Mouse (Mus musculus) lung, embryonic 14.5 days (tissue): ENCODE results near the gene Clgn. TPM values are rescaled to one million over a fixed set of nuclear protein-coding genes. Genes with fewer than 3 reads are reported as not detected.

Source experiments
- ATAC-seq: fragments of 200-750 bp; cut with Nextera tagmentation; 2 replicates; pipeline ENCODE4 v1.8.0; 2017; ENCODE audit warnings: mild to moderate bottlenecking, moderate TSS enrichment, moderate library complexity; ENCODE audit not compliant: insufficient read depth
- DNase-seq: peaks from one replicate; pipeline ENCODE4 v3.0.0-alpha.2; 2015
- H3K27ac ChIP-seq: fragments of 300-500 bp; sonication (generic); 2 replicates; pipeline ENCODE4 v1.5.1; 2014; ENCODE audit warnings: low read depth, mild to moderate bottlenecking, moderate library complexity
- H3K27me3 ChIP-seq: fragments of 300-500 bp; sonication (generic); 2 replicates; pipeline ENCODE4 v1.6.1; 2014; ENCODE audit warnings: low read length, control low read depth; ENCODE audit not compliant: insufficient read depth
- H3K36me3 ChIP-seq: fragments of 300-500 bp; sonication (generic); 2 replicates; pipeline ENCODE4 v1.6.1; 2014; ENCODE audit warnings: control low read depth; ENCODE audit not compliant: insufficient read depth
- H3K4me1 ChIP-seq: fragments of 300-500 bp; sonication (generic); 2 replicates; pipeline ENCODE4 v1.6.1; 2014; ENCODE audit warnings: antibody characterized with exemption, control low read depth; ENCODE audit not compliant: insufficient read depth
- H3K4me2 ChIP-seq: fragments of 300-500 bp; sonication (generic); 2 replicates; pipeline ENCODE4 v1.6.1; 2014; ENCODE audit warnings: mild to moderate bottlenecking
- H3K4me3 ChIP-seq: fragments of 300-500 bp; sonication (generic); 2 replicates; pipeline ENCODE4 v1.5.1; 2014; ENCODE audit warnings: low read depth, low read length
- H3K9ac ChIP-seq: fragments of 300-500 bp; sonication (generic); 2 replicates; pipeline ENCODE4 v1.6.1; 2014
- H3K9me3 ChIP-seq: fragments of 300-500 bp; sonication (generic); 2 replicates; pipeline ENCODE4 v1.6.1; 2016; ENCODE audit warnings: low read depth, low read length, control low read depth
- CTCF ChIP-seq: IDR thresholded peaks from 2 replicates; pipeline ENCODE4 v1.5.1; 2016; ENCODE audit warnings: antibody characterized with exemption, low read depth
- WGBS: fragments of 180-500 bp; shearing (Covaris S2); extraction: QIAGEN DNeasy Blood & Tissue Kit; methylation state at CpG from one replicate; pipeline ENCODE4 v1.1.7; 2014; 5-methylcytosine and 5-hydroxymethylcytosine counted together
- polyA plus RNA-seq: library from polyadenylated mRNA; unstranded; fragments of >200 nt; fragmentation: Nextera tagmentation; extraction: Ambion mirVana; gene quantifications from 2 replicates; pipeline ENCODE4 v1.2.1, GENCODE M21; 2014

Gene Clgn
- polyA plus RNA-seq, 1 experiment from 2014 or later: 0.12 TPM

DNA sequence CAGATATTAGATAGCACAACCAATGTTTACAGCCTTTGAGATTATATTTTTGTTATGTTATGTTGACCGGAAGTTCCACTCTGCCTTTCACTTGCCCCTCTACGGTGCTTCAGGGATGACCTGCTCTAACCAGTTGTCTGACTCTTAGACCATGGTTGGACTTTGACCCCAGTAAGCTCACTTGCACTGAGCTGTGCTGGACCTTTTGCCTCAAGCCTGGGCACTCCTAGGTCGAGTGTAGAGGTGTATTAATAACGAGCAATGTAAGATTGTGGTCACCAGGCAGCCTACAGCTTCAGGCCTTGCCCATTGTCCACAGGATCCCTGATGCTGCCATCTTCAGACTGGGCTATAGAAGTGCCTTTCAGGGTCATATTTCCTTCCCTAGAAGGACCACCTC is 8.1 kb downstream of the Clgn start:
- H3K36me3 ChIP-seq: no peaks in the 10 kb centered on the region
- H3K4me1 ChIP-seq: no peaks in the 10 kb centered on the region
- H3K27ac ChIP-seq: no peak overlapping the region
- H3K9ac ChIP-seq: no peak overlapping the region
- no peaks in the 10 kb centered on the region for H3K9me3 ChIP-seq
- ATAC-seq (no peak), DNase-seq (no peak)
- H3K27me3 ChIP-seq: no peaks in the 10 kb centered on the region
- H3K4me2 ChIP-seq: no peak overlapping the region
- no peak overlapping the region for H3K4me3 ChIP-seq
- WGBS: 64% methylated on average over 4 of the region's 4 CpGs
- TF ChIP-seq CTCF: no peak

DNA sequence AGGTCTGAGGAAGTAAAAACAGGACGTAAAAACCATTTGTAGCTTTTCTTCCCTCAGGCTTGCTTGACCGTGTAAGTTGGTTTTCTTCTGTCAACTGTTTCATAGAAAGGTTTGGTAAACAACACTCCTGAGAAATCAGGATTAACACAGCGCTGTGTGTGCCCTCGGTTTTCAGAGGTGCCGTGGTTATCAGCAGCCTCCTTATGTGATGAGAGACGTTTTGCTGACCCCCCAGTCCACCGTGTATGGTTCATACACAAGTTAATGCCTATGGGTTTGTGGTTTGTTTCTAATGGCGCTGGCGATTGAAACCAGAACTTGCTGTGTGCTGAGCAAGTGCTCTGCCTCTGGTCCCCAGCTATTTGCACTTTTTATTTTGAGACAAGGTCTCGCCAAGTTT is 15.9 kb downstream of the Clgn start:
- WGBS: 46% methylated on average over 10 of the region's 10 CpGs
- no peak overlapping the region for H3K9ac ChIP-seq
- DNase-seq (no peak), ATAC-seq (no peak)
- H3K27me3 ChIP-seq: no peaks in the 10 kb centered on the region
- H3K36me3 ChIP-seq: no peaks in the 10 kb centered on the region
- no peak overlapping the region for H3K27ac ChIP-seq
- H3K4me1 ChIP-seq: no peaks in the 10 kb centered on the region
- no peaks in the 10 kb centered on the region for H3K9me3 ChIP-seq
- H3K4me2 ChIP-seq: no peak overlapping the region
- TF ChIP-seq CTCF: no peak
- no peak overlapping the region for H3K4me3 ChIP-seq

DNA sequence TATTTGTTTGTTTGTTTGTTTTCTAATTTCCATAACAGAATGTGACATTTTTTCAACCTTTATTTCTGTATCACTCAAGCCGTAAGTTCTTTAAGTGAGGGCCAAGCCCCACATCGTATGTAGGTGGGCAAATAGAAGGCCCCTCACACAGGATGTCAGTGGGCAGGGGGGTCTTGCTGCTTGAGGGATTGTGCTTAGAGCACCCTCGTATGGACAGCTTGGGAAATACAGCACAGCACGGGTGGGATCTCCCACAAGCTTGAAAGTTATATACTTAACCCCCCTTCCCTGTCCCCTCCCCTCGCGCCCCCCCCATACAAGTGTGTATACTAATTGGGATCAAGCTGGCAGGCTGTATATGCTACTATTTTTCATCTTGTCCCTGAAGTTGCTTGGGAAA is 17.2 kb downstream of the Clgn start:
- Histone ChIP-seq H3K9ac (no peak overlapping the region), H3K27ac (no peak overlapping the region), H3K9me3 (no peaks in the 10 kb centered on the region), H3K4me1 (no peaks in the 10 kb centered on the region), H3K27me3 (no peaks in the 10 kb centered on the region), H3K4me2 (no peak overlapping the region), H3K4me3 (no peak overlapping the region), H3K36me3 (no peaks in the 10 kb centered on the region)
- 33% methylated on average over 6 of the region's 6 CpGs for WGBS
- no peak for ATAC-seq
- TF ChIP-seq CTCF: peak; percentile 34; the same call in 1 of the 2 replicates
- peak; percentile 14 for DNase-seq

DNA sequence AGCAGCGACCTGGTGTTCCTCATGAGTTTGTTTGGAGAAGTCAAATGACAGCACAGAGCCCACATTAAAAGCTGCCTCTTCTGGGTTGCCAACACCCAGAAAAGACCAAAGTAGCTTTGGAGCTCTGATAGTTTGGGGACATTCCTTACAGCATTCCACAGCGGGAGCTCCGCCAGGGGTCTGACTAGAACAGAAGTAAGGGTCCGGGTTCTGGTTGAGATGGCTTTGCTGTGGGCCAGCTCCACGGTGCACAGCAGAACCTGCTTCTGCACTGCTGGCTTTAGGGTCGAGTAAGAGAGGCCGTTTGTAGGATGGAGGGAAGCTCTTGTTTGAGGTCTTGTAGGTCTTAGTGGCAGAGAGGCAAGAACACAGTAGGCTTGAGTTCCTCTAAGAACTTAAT is 18.8 kb downstream of the Clgn start:
- H3K9me3 ChIP-seq: no peaks in the 10 kb centered on the region
- H3K4me1 ChIP-seq: no peaks in the 10 kb centered on the region
- H3K4me2 ChIP-seq: no peak overlapping the region
- no peaks in the 10 kb centered on the region for H3K27me3 ChIP-seq
- 66% methylated on average over 7 of the region's 7 CpGs for WGBS
- no peaks in the 10 kb centered on the region for H3K36me3 ChIP-seq
- H3K4me3 ChIP-seq: no peak overlapping the region
- no peak overlapping the region for H3K27ac ChIP-seq
- H3K9ac ChIP-seq: no peak overlapping the region
- no peak for ATAC-seq
- TF ChIP-seq CTCF: no peak
- no peak for DNase-seq

DNA sequence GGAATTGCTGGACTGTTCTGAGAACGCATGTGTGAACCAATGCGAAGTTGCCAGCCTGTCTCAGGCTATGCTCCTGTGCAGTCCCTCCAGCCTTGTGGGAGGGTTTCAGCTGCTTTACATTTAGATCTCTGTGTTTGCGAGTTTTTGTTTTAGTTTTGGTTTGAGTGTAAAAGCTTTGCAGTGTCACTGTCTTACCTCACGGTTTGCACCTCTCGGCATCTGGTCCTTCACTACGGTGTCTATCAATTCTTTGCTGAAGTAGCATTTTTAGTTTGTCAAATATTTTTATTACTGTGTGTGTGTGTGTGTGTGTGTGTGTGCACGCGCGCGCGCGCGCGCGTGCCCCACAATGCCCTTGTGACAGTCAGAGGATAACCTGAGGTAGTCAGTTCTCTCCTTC is 27.2 kb downstream of the Clgn start:
- Histone ChIP-seq H3K9ac (no peak overlapping the region), H3K9me3 (no peaks in the 10 kb centered on the region), H3K36me3 (no peaks in the 10 kb centered on the region), H3K4me1 (peaks cover 3% of the 10 kb centered on the region; the same call in 1 of the 2 replicates), H3K27ac (no peak overlapping the region), H3K27me3 (no peaks in the 10 kb centered on the region), H3K4me2 (no peak overlapping the region), H3K4me3 (no peak overlapping the region)
- WGBS: 91% methylated on average over 15 of the region's 15 CpGs
- DNase-seq (no peak), ATAC-seq (no peak)
- no peak for TF ChIP-seq CTCF

DNA sequence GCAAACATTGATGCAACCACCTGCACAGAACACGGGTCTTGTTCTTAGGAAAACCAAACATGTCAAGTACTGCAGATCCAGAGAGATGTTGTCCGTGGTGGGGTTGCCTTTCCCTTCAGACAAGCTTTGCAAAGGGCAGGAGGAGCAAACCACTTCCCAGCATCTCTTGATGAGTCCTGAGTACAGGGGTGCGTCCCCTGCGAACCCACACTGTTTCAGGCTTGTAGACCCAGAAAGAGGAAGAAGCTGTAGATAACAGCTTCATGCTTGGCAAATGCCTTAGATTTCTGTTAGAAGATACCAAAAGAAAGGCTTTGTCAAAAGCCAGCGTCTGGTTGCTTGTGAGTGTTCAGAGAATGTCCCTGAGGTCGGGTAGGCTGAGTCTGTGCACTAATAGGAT is 28.3 kb downstream of the Clgn start:
- no peak overlapping the region for H3K4me3 ChIP-seq
- no peak for TF ChIP-seq CTCF
- ATAC-seq (no peak), DNase-seq (no peak)
- no peak overlapping the region for H3K4me2 ChIP-seq
- no peak overlapping the region for H3K9ac ChIP-seq
- no peaks in the 10 kb centered on the region for H3K36me3 ChIP-seq
- H3K27me3 ChIP-seq: no peaks in the 10 kb centered on the region
- peaks cover 3% of the 10 kb centered on the region; the same call in 1 of the 2 replicates for H3K4me1 ChIP-seq
- peak overlapping the region; percentile 77; the same call in 1 of the 2 replicates for H3K27ac ChIP-seq
- H3K9me3 ChIP-seq: no peaks in the 10 kb centered on the region
- 68% methylated on average over 6 of the region's 6 CpGs for WGBS

DNA sequence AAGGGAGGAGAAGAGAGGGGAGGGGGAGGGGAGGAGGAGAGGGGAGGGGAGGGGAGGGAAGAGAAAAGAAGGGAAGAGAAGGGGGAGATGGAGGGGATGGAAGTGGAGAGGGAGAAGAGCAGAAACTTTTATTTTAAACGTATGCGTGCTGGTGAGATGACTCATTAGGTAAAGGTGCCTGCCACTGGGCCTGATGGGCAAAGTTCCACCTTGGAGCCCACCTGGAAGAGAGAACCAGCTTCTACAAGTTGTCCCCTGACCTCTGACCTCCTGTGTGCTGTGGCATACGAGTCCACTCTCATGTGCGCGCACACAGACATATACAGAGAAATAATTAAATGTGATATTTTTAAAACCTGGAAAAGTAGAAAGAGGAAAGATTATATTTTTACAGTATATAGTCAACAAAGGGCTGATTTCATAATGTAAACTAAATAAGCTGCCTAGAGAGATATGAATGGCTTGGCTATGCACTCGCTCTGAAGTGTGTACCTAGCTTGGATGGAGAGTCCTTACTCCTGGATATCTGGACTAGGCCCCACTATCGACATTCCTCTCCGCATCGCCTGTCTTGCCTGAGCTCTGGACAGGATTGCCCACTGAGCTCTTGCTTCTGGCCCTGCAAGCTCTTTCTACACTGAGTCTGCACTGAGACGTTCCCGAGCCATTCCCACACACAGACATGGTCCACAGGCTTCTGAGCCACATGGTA is 29.3 kb downstream of the Clgn start:
- TF ChIP-seq CTCF: no peak
- ATAC-seq (peak; percentile 89), DNase-seq (peak; percentile 62)
- WGBS: 65% methylated on average over 11 of the region's 11 CpGs
- Histone ChIP-seq H3K4me1 (peaks cover 3% of the 10 kb centered on the region; the same call in 1 of the 2 replicates), H3K27me3 (no peaks in the 10 kb centered on the region), H3K27ac (peak overlapping the region; percentile 82), H3K4me2 (no peak overlapping the region), H3K9me3 (no peaks in the 10 kb centered on the region), H3K9ac (no peak overlapping the region), H3K36me3 (no peaks in the 10 kb centered on the region), H3K4me3 (no peak overlapping the region)

DNA sequence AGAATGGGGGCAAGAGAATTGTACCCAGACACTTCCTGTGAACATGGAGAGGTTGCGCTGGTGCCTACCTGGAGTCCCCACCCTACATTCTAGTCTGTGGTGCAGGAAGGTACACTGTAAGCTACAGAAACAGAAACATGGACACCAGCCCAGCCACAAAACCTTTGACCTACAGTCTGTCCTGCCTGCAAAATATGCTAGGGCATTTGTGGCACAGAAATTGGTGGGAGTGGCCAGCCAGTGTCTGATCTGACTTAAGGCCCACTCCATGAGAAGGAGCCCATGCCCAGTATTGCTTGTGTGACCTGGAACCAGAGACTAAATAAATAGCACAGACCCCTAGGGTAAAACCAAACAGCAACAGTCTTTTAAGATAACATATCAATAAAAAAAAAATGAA is 31.7 kb downstream of the Clgn start:
- Histone ChIP-seq H3K4me1 (peaks cover 4% of the 10 kb centered on the region; the same call in 1 of the 2 replicates), H3K27me3 (no peaks in the 10 kb centered on the region), H3K36me3 (no peaks in the 10 kb centered on the region), H3K9me3 (no peaks in the 10 kb centered on the region), H3K4me2 (no peak overlapping the region), H3K9ac (no peak overlapping the region), H3K4me3 (no peak overlapping the region), H3K27ac (no peak overlapping the region)
- no peak for TF ChIP-seq CTCF
- ATAC-seq: no peak
- WGBS: 95% methylated on average over 1 of the region's 1 CpGs
- no peak for DNase-seq
